Mouse (Mus musculus): ENCODE measurements at regions not wholly inside any gene's neighbourhood (a gene's known extent, or its start where the extent isn't known, plus 50 kb on each side); places are given as distances from the start of the nearest gene placed in this dataset.

- DNase-seq (ENCODE audit: low spot score): no peak
Observed at GRCm38 (mm10) chr14:18127385-18127784, 111.5 kb downstream of the Nr1d2 start.

- DNase-seq (ENCODE audit: low spot score): peak; percentile 59
Observed at GRCm38 (mm10) chr14:18106901-18107789, 131.8 kb downstream of the Nr1d2 start.

- no peak for DNase-seq (ENCODE audit: low spot score)
Observed at GRCm38 (mm10) chr14:18105606-18106005, 133.3 kb downstream of the Nr1d2 start.

GRCm38 (mm10) chr14:18100195-18100594 is 138.7 kb downstream of the Nr1d2 start:
- no peak for DNase-seq (ENCODE audit: low spot score)
